Mouse (Mus musculus): ENCODE results near the gene Ager. TPM values are rescaled to one million over a fixed set of nuclear protein-coding genes. Genes with fewer than 3 reads are reported as not detected.

Ager gene
- polyA plus RNA-seq, 1 experiment from 2014 or later = 1.4 TPM

DNA sequence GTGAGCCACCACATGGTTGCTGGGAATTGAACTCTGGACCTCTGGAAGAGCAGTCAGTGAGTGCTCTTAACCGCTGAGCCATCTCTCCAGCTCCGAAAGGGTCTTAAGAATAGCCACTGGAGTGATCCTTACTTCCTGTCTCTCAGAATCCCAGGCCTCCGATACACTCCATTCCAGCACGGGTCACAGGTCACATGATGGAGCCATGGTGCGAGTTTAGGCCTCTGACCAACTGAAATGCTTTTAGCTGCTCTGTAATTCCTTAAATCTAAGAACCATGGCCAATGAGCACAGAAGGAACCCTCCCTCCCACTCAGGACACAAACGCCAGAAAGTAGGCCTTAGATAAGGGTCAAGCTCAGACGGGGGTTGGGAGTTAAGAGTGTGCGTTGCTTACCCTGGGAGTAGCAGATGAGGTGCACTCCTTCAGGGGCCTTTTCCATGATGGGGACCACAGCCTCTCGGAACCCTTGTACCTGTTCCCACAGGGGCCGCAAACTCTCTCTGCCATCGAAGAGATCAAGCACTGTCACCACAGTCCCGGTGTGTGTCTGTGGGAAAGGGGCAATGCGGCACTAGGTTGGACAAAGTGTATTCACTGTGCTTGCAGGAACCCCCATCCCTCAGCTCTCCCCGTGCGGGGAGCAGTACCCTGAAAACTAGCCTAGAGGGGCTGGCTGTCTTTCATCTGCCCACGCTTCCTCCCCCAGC, 28.6 kb downstream of the Ager start:
- 51% methylated on average over 16 of the region's 16 CpGs for WGBS (ENCODE audit: insufficient replicate concordance)
- DNase-seq (no peak), ATAC-seq (no peak)
- Histone ChIP-seq H3K27ac (ENCODE audit: low read depth) (peak overlapping the region; percentile 88), H3K27me3 (ENCODE audit: insufficient read depth, low read length) (peaks cover 30% of the 10 kb centered on the region), H3K4me1 (ENCODE audit: insufficient read depth) (peaks cover 39% of the 10 kb centered on the region), H3K4me3 (ENCODE audit: low read depth, low read length) (peak overlapping the region; percentile 66), H3K9me3 (ENCODE audit: low read length) (no peaks in the 10 kb centered on the region), H3K9ac (replicated peaks) (peak overlapping the region; percentile 72), H3K36me3 (replicated peaks; ENCODE audit: insufficient read depth, low read length) (peaks cover 18% of the 10 kb centered on the region), H3K4me2 (ENCODE audit: low read depth, low read length) (peak overlapping the region; percentile 92)
- TF ChIP-seq CTCF (IDR thresholded peaks at IDR 0.05; ENCODE audit: low read depth) = no peak
- no peak for TF ChIP-seq EP300 (IDR thresholded peaks at IDR 0.05; ENCODE audit: low read depth)

DNA sequence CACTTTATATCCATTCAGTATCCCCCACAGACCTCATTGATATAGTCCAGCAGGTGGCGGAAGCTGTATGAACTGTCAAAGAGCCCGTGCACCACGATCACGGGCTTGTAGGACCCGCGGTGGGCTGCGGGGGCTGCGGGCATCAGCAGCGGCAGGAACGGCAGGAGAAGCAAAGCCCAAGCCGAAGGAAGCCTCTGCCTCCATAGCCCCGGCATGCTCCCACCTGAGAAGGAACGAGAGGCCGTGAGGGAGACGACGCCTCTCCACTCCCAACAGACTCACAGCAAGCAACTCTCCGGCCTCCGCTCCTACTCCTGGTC, 29.1 kb downstream of the Ager start:
- ATAC-seq = peak; percentile 30
- peak; percentile 52 for DNase-seq

DNA sequence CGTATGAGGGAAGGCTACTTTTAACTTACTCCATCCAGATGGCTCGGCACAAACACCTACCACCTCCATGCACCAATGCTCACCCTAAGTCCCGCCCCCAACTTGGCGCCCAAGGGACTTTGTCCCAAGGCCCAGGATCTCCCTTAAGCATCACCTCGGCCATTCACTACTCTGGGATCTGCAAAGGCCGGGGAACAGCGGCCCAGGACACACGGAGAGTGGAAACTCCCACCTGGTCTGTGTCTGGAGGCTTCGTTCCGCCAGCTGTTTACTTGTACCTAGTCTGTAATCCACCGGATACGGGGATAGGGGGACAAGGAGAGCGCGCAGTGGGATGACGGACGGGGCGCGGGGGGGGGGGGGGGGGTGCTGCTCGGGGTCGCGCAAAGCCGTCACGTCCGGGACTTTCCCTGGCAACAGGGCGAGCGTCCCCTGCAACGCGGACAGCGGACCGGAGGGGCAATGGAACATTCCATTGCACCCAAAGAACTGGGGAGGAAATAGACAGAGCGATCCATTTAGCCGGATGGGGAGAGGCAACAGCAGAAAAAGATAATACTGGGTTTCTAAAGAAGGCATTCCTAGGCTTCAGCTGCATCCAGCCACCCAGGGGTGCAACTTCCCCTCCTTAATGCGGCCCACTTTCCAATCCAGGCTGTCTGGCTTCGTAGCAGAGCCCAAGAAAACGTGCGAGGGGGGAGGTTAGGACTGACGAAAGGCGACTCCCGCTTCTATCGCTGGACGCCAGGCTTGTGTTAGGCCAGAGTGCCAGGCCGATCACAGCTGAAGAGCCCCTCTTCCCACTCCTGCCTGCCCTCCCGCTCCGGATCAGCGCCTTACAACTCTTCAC, 29.7 kb downstream of the Ager start:
- DNase-seq (peak; percentile 89), ATAC-seq (peak; percentile 86)
- Histone ChIP-seq H3K27me3 (ENCODE audit: insufficient read depth, low read length) (peaks cover 41% of the 10 kb centered on the region), H3K4me1 (ENCODE audit: insufficient read depth) (peaks cover 49% of the 10 kb centered on the region), H3K9ac (replicated peaks) (peak overlapping the region; percentile 72), H3K36me3 (replicated peaks; ENCODE audit: insufficient read depth, low read length) (peaks cover 16% of the 10 kb centered on the region), H3K4me2 (ENCODE audit: low read depth, low read length) (peak overlapping the region; percentile 92), H3K27ac (ENCODE audit: low read depth) (peak overlapping the region; percentile 88), H3K9me3 (ENCODE audit: low read length) (no peaks in the 10 kb centered on the region; the same call in 1 of the 2 replicates), H3K4me3 (ENCODE audit: low read depth, low read length) (peak overlapping the region; percentile 66)
- WGBS (ENCODE audit: insufficient replicate concordance) = under 1% methylated on average over 42 of the region's 45 CpGs
- no peak for TF ChIP-seq EP300 (IDR thresholded peaks at IDR 0.05; ENCODE audit: low read depth)
- no peak for TF ChIP-seq CTCF (IDR thresholded peaks at IDR 0.05; ENCODE audit: low read depth)

More for the DNA sequence above, 29.1 kb downstream of the Ager start:
- Histone ChIP-seq H3K9ac (replicated peaks) (peak overlapping the region; percentile 72), H3K4me3 (ENCODE audit: low read depth, low read length) (peak overlapping the region; percentile 66), H3K27ac (ENCODE audit: low read depth) (peak overlapping the region; percentile 88), H3K4me1 (ENCODE audit: insufficient read depth) (peaks cover 43% of the 10 kb centered on the region), H3K27me3 (ENCODE audit: insufficient read depth, low read length) (peaks cover 35% of the 10 kb centered on the region), H3K36me3 (replicated peaks; ENCODE audit: insufficient read depth, low read length) (peaks cover 18% of the 10 kb centered on the region), H3K4me2 (ENCODE audit: low read depth, low read length) (peak overlapping the region; percentile 92), H3K9me3 (ENCODE audit: low read length) (no peaks in the 10 kb centered on the region)
- under 1% methylated on average over 18 of the region's 18 CpGs for WGBS (ENCODE audit: insufficient replicate concordance)
- TF ChIP-seq CTCF (IDR thresholded peaks at IDR 0.05; ENCODE audit: low read depth) (peak; percentile 68), EP300 (IDR thresholded peaks at IDR 0.05; ENCODE audit: low read depth) (no peak)

DNA sequence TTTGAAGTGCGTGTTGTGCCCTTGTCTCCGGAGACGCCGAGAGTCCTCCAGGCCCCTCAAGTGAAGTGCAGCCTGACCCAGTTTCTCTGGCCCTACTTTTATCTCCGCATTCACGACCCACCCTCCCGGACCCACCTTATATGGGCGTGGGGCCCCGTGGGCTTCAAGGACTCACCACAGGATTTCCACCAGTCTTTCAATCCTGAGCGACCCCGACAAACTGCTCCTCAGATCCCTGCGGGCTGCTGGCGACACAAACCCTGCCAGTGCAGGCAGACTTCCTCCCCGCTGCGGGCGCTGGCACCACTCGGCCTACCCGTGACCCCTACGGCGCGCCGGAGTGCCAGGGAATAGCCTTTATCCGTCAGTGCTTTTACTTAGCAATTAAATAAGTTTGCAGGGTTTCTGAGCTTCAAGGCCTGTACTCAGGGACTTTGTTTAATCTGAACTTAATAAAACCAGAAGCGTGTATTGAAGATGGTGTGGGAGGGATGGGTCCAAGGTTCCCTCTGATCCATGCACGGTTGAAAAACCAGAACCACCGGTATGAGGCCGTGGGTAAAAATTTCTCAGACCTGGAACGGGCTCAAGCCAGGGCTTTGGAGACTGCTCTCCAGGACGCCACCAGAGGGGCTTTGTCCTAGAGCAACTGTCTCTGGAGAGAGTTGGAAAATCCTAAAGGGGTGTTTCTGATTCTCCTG, 30.4 kb downstream of the Ager start, which contains the start of gene Ppt2:
Gene Ppt2, minus strand, starts transcription at position 568 of the 701 bp plus-strand sequence.
- Histone ChIP-seq H3K9ac (replicated peaks) (peak within 1 kb of the TSS; percentile 72), H3K9me3 (ENCODE audit: low read length) (no peaks in the 10 kb centered on the region; the same call in 1 of the 2 replicates), H3K27me3 (ENCODE audit: insufficient read depth, low read length) (peaks cover 43% of the 10 kb centered on the region), H3K36me3 (replicated peaks; ENCODE audit: insufficient read depth, low read length) (peaks cover 10% of the 10 kb centered on the region; the same call in 1 of the 2 replicates), H3K4me1 (ENCODE audit: insufficient read depth) (peaks cover 49% of the 10 kb centered on the region), H3K27ac (ENCODE audit: low read depth) (peak within 1 kb of the TSS; percentile 88), H3K4me3 (ENCODE audit: low read depth, low read length) (peak within 1 kb of the TSS; percentile 66), H3K4me2 (ENCODE audit: low read depth, low read length) (peak within 1 kb of the TSS; percentile 92)
- 5% methylated on average over 28 of the region's 29 CpGs for WGBS (ENCODE audit: insufficient replicate concordance)
- ATAC-seq (0 out of 2 replicates have a peak, but pooled peaks have one; percentile 26), DNase-seq (peak; percentile 63)
- TF ChIP-seq CTCF (IDR thresholded peaks at IDR 0.05; ENCODE audit: low read depth) (no peak), EP300 (IDR thresholded peaks at IDR 0.05; ENCODE audit: low read depth) (no peak)

DNA sequence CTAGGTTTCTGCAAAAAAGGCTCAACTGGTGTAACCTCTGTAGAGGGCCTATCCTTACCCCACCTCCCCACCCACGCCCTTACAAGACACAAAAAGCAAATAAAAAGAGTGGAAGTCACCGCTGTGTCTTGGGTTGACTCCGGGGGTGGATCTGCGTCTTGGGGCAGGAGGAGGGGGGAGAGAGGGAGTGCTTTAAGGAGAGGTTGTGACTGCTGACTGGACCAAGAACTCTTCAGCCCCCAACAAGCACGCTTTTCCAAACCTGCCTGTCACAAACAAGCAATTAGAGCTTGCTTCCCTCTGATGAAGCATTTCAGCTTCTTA, 30.9 kb downstream of the Ager start:
- Histone ChIP-seq H3K27me3 (ENCODE audit: insufficient read depth, low read length) (peaks cover 43% of the 10 kb centered on the region), H3K4me1 (ENCODE audit: insufficient read depth) (peaks cover 49% of the 10 kb centered on the region), H3K9ac (replicated peaks) (peak overlapping the region; percentile 72; the same call in 1 of the 2 replicates)

More for the DNA sequence above, 30.9 kb downstream of the Ager start:
- no peak for ATAC-seq
- TF ChIP-seq EP300 (IDR thresholded peaks at IDR 0.05; ENCODE audit: low read depth) = no peak
- TF ChIP-seq CTCF (IDR thresholded peaks at IDR 0.05; ENCODE audit: low read depth) = no peak
- Histone ChIP-seq H3K27ac (ENCODE audit: low read depth) (peak overlapping the region; percentile 88; the same call in 1 of the 2 replicates), H3K9me3 (ENCODE audit: low read length) (no peaks in the 10 kb centered on the region; the same call in 1 of the 2 replicates), H3K36me3 (replicated peaks; ENCODE audit: insufficient read depth, low read length) (peaks cover 6% of the 10 kb centered on the region; the same call in 1 of the 2 replicates), H3K4me2 (ENCODE audit: low read depth, low read length) (peak overlapping the region; percentile 92), H3K4me3 (ENCODE audit: low read depth, low read length) (peak overlapping the region; percentile 66)
- no peak for DNase-seq
- WGBS (ENCODE audit: insufficient replicate concordance) = 53% methylated on average over 5 of the region's 5 CpGs

Data from liver, postnatal 0 days (tissue).